Mouse (Mus musculus) E14TG2a.4 (cell line): ENCODE data around the gene Vgll4.

ENCODE experiments used
- CTCF ChIP-seq: conservative IDR thresholded peaks from 2 replicates; pipeline ENCODE4 v1.5.1; 2014; ENCODE audit warnings: low read length
- POU5F1 ChIP-seq: IDR thresholded peaks from 2 replicates; pipeline ENCODE4 v1.6.1; 2014; ENCODE audit warnings: low read length, borderline replicate concordance

DNA sequence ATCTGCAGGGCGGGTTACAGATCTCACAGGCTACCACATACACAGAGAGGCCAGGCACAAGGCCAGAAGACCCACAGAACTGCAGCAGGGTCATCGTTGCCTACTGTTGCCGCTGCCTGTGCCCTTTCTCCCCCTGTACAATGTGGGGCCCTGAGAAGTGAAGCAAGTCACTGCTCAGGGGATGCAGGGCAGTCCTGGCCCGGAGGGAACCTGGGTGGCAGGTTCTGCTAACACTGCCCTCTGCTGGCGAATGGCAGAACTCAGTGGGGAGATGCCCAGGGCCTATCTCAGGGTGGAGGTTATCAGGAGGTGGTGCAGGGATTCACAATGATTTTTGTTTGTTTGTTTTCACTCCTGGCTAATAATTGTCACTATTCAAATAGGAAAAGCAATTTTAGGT is 37.9 kb upstream of the Vgll4 start:
- TF ChIP-seq POU5F1: no peak
- TF ChIP-seq CTCF: peak; percentile 92
